In the genomic region with DNA sequence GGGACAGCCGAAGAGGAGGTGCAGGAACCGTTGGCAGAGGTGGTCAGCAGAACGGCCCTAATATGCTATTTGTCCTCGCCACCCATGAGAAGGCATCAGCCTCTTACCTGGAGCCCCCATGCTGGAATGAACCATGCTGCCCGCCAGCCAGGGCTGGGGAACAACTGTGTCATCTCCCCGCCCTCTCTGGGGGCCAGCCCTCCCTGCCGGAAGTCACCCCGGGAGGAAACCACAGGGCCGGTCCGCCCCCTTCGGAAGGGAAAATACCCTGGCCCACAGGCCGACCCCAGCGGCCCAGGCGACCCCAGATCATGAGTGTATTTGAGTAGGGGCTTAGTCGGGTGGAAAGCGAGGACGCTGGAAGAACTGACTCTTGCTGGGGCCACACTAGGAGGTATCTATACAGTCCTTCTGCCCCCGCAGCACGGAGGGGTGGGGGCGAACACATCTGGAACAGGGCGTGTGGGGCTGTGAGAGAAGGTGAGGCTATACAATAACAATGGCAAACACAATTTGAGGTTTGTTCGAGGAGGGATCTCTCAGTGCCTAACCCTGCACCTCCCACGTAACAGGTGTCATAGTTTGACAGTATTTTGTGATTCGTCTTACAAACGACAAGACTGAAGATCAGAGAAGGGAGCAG, we compare ENCODE assay signal across 8 mouse cellular contexts. TPM values are rescaled to one million over a fixed set of nuclear protein-coding genes. Genes with fewer than 3 reads are reported as not detected.
DNase-seq lines count a peak whose midpoint lies in the region; ATAC-seq lines count a peak whose summit lies in the region.

No protein-coding gene starts in this region.

- H3K4me3 ChIP-seq in heart, embryonic 16.5 days (ENCODE audit: low read length) = peak overlapping the region; percentile 21
- peak overlapping the region; percentile 43 for H3K4me3 ChIP-seq in liver, embryonic 16.5 days (ENCODE audit: low read depth, low read length)

- WGBS in heart, embryonic 16.5 days = 9% methylated on average over 25 of the region's 25 CpGs
- WGBS in liver, embryonic 16.5 days (ENCODE audit: insufficient replicate concordance) = 2% methylated on average over 25 of the region's 25 CpGs

- H3K27me3 ChIP-seq in heart, embryonic 16.5 days (ENCODE audit: control insufficient read depth, insufficient read depth, low read length) = peaks cover 51% of the 10 kb centered on the region
- H3K27me3 ChIP-seq in liver, embryonic 16.5 days (ENCODE audit: control insufficient read depth, insufficient read depth, low read depth, low read length) = peaks cover 48% of the 10 kb centered on the region

- no peak overlapping the region for H3K27ac ChIP-seq in heart, embryonic 16.5 days (ENCODE audit: low read length)
- no peak overlapping the region for H3K27ac ChIP-seq in liver, embryonic 16.5 days (ENCODE audit: low read length)

- peak overlapping the region; percentile 11; the same call in 1 of the 2 replicates for H3K9ac ChIP-seq in heart, embryonic 16.5 days (ENCODE audit: low read length)
- H3K9ac ChIP-seq in liver, embryonic 16.5 days (ENCODE audit: low read depth, low read length) = no peak overlapping the region

- peak overlapping the region; percentile 37; the same call in 1 of the 2 replicates for H3K4me2 ChIP-seq in heart, embryonic 16.5 days (ENCODE audit: low read depth, low read length)
- peak overlapping the region; percentile 44 for H3K4me2 ChIP-seq in liver, embryonic 16.5 days (ENCODE audit: low read depth, low read length)

- H3K4me1 ChIP-seq in heart, embryonic 16.5 days (ENCODE audit: control insufficient read depth, insufficient read depth, low read length) = no peaks in the 10 kb centered on the region
- peaks cover 6% of the 10 kb centered on the region for H3K4me1 ChIP-seq in liver, embryonic 16.5 days (ENCODE audit: control insufficient read depth, low read depth, low read length)

- H3K36me3 ChIP-seq in heart, embryonic 16.5 days (ENCODE audit: control insufficient read depth, insufficient read depth) = no peaks in the 10 kb centered on the region
- H3K36me3 ChIP-seq in liver, embryonic 16.5 days (ENCODE audit: control insufficient read depth, insufficient read depth) = no peaks in the 10 kb centered on the region

- peak; percentile 34 for DNase-seq in right cerebral cortex, postnatal 25 days
- no peak for DNase-seq in right cerebral cortex, postnatal 36 days (ENCODE audit: low spot score in 2 of 2)
- DNase-seq in spleen, adult 12 weeks (ENCODE audit: low spot score) = peak; percentile 44
- no peak for DNase-seq in kidney, postnatal 14 days
- DNase-seq in urinary bladder, postnatal 25 days (ENCODE audit: low spot score) = no peak

- H3K9me3 ChIP-seq in heart, embryonic 16.5 days (replicated peaks; ENCODE audit: control insufficient read depth, low read length) = peaks cover 5% of the 10 kb centered on the region
- 0 out of 2 replicates have a peak, but pooled peaks cover 4% of the 10 kb centered on the region for H3K9me3 ChIP-seq in liver, embryonic 16.5 days (replicated peaks; ENCODE audit: control insufficient read depth, low read length)

- ATAC-seq in heart, embryonic 16.5 days (replicated peaks; ENCODE audit: extremely low read depth, insufficient read depth, low FRiP score) = no peak
- ATAC-seq in liver, embryonic 16.5 days (ENCODE audit: low read depth) = peak; percentile 22; the same call in 1 of the 2 replicates
- no peak for ATAC-seq in frontal cortex, adult (ENCODE audit: low TSS enrichment)

RNA-seq across cellular contexts. Expression of a gene that starts 47.1 kb away (rescaled TPM):
- polyA plus RNA-seq in heart, embryonic 16.5 days (2015; fragmentation: Nextera tagmentation; extraction: Ambion mirVana) = 0.42 and 0.58 TPM in 2 replicates
- 0.99 and 1.7 TPM in 2 replicates for polyA plus RNA-seq in liver, embryonic 16.5 days (2015; fragmentation: Nextera tagmentation; extraction: Ambion mirVana)

Comparison
In these comparisons a context has a peak if more than half of its experiments do, and no peak if none do; other contexts are left out.
1. DNase-seq: peak in right cerebral cortex, postnatal 25 days (single experiment) and spleen, adult 12 weeks (single experiment); none in right cerebral cortex, postnatal 36 days (0 of 2), kidney, postnatal 14 days (single experiment) and urinary bladder, postnatal 25 days (single experiment).